Mouse (Mus musculus): ENCODE measurements around the gene Crip2. TPM values are rescaled to one million over a fixed set of nuclear protein-coding genes. Genes with fewer than 3 reads are reported as not detected.

The Crip2 gene
- total and polyA plus RNA-seq, 2 experiments from 2014 or later, result 198 to 533 TPM

DNA sequence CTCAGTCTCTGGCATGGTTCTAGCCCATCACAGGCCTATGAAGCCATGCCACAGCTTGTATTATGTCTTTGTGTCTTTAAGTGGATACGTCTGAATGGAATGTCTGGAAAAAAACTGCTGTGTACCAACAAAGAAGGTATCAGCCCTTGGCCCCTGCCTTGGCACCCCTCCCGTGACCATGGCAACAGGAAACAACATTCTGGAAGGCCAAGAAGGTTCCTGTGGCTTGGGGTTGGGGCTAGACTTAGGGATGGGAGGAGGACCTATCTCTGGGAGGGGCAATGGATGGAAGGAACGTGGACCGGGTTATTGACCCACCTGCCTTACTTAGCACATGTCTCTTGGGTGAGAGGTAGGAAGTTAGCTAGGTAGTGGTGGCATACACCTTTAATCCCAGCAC is 9.3 kb downstream of the Crip2 start:
- Histone ChIP-seq H3K4me3 (ENCODE audit: low read depth, low read length) (no peak overlapping the region), H3K36me3 (ENCODE audit: insufficient read depth) (peaks cover 14% of the 10 kb centered on the region), H3K9ac (no peak overlapping the region), H3K9me3 (ENCODE audit: low read length) (no peaks in the 10 kb centered on the region), H3K4me1 (ENCODE audit: insufficient read depth) (0 out of 2 replicates have a peak, but pooled peaks cover 6% of the 10 kb centered on the region), H3K4me2 (ENCODE audit: low read depth) (no peak overlapping the region), H3K27ac (ENCODE audit: low read depth, low read length) (no peak overlapping the region), H3K27me3 (ENCODE audit: insufficient read depth, low read length) (no peaks in the 10 kb centered on the region; the same call in 1 of the 2 replicates)
- 43% methylated on average over 4 of the region's 4 CpGs for WGBS
- no peak for ATAC-seq
- no peak for DNase-seq
- no peak for TF ChIP-seq CTCF (IDR thresholded peaks at IDR 0.05; ENCODE audit: low read depth)

- peaks cover 8% of the 10 kb centered on the region; the same call in 1 of the 2 replicates for H3K4me1 ChIP-seq (ENCODE audit: insufficient read depth)
- H3K36me3 ChIP-seq (ENCODE audit: insufficient read depth), result peaks cover 10% of the 10 kb centered on the region
- no peak overlapping the region for H3K27ac ChIP-seq (ENCODE audit: low read depth, low read length)
- TF ChIP-seq CTCF (IDR thresholded peaks at IDR 0.05; ENCODE audit: low read depth), result no peak
- DNase-seq, result no peak
- 77% methylated on average over 3 of the region's 3 CpGs for WGBS
- no peak overlapping the region for H3K4me3 ChIP-seq (ENCODE audit: low read depth, low read length)
- no peak overlapping the region for H3K4me2 ChIP-seq (ENCODE audit: low read depth)
- no peaks in the 10 kb centered on the region; the same call in 1 of the 2 replicates for H3K27me3 ChIP-seq (ENCODE audit: insufficient read depth, low read length)
- H3K9me3 ChIP-seq (ENCODE audit: low read length), result no peaks in the 10 kb centered on the region
- H3K9ac ChIP-seq, result no peak overlapping the region
- ATAC-seq, result no peak
Observed at GRCm38 (mm10) chr12:113149896-113150295, 9.9 kb downstream of the Crip2 start.

DNA sequence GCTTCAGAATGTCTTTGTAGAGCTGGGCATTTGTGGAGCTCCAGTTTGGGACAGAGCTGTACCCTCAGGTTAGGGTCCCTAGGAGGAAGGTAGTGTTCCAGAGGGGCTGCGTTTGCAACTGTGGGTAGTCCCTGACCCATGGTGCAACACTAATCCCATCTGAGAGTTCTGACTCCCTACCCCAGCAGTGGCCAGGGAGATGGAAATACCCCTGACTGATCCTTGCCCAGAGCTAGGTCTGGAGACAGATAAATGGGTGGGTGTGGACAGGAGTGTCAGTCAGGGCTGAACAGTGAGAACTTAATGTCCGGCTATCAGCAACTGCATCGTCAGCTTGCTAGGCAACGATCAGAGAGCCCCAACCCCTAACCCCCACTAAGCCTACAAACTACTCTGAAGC is 10.6 kb downstream of the Crip2 start:
- H3K36me3 ChIP-seq (ENCODE audit: insufficient read depth), result peaks cover 3% of the 10 kb centered on the region; the same call in 1 of the 2 replicates
- DNase-seq (no peak), ATAC-seq (no peak)
- TF ChIP-seq CTCF (IDR thresholded peaks at IDR 0.05; ENCODE audit: low read depth), result no peak
- no peak overlapping the region for H3K4me2 ChIP-seq (ENCODE audit: low read depth)
- no peaks in the 10 kb centered on the region for H3K9me3 ChIP-seq (ENCODE audit: low read length)
- no peak overlapping the region for H3K27ac ChIP-seq (ENCODE audit: low read depth, low read length)
- WGBS, result 83% methylated on average over 4 of the region's 4 CpGs
- H3K4me1 ChIP-seq (ENCODE audit: insufficient read depth), result peaks cover 13% of the 10 kb centered on the region; the same call in 1 of the 2 replicates
- H3K9ac ChIP-seq, result no peak overlapping the region
- H3K27me3 ChIP-seq (ENCODE audit: insufficient read depth, low read length), result no peaks in the 10 kb centered on the region; the same call in 1 of the 2 replicates
- H3K4me3 ChIP-seq (ENCODE audit: low read depth, low read length), result no peak overlapping the region

DNA sequence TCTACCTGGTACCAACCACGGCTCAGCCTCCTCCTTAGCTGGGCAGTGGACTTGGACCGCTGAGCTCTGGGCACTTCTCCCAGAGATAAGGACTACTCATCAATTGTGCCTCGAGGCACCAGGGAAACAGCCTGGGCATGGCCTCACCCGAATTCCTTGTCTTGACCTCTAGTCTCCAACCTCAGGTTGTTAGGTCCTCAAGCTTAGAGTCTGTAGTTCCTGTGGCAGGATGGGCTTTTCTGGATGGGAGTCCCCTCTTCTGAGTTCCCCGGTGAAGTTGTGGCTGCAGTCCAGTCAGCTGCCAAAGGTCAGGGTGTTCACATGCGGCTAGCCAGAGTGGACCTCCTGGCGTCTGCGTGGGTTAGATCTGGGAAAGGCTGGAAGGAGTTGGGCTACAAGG is 11.0 kb downstream of the Crip2 start:
- Histone ChIP-seq H3K27ac (ENCODE audit: low read depth, low read length) (no peak overlapping the region), H3K4me3 (ENCODE audit: low read depth, low read length) (no peak overlapping the region), H3K4me1 (ENCODE audit: insufficient read depth) (peaks cover 13% of the 10 kb centered on the region; the same call in 1 of the 2 replicates), H3K9ac (no peak overlapping the region), H3K9me3 (ENCODE audit: low read length) (no peaks in the 10 kb centered on the region), H3K27me3 (ENCODE audit: insufficient read depth, low read length) (no peaks in the 10 kb centered on the region; the same call in 1 of the 2 replicates), H3K36me3 (ENCODE audit: insufficient read depth) (no peaks in the 10 kb centered on the region), H3K4me2 (ENCODE audit: low read depth) (no peak overlapping the region; the same call in 1 of the 2 replicates)
- 79% methylated on average over 8 of the region's 8 CpGs for WGBS
- TF ChIP-seq CTCF (IDR thresholded peaks at IDR 0.05; ENCODE audit: low read depth), result no peak
- no peak for ATAC-seq
- no peak for DNase-seq

DNA sequence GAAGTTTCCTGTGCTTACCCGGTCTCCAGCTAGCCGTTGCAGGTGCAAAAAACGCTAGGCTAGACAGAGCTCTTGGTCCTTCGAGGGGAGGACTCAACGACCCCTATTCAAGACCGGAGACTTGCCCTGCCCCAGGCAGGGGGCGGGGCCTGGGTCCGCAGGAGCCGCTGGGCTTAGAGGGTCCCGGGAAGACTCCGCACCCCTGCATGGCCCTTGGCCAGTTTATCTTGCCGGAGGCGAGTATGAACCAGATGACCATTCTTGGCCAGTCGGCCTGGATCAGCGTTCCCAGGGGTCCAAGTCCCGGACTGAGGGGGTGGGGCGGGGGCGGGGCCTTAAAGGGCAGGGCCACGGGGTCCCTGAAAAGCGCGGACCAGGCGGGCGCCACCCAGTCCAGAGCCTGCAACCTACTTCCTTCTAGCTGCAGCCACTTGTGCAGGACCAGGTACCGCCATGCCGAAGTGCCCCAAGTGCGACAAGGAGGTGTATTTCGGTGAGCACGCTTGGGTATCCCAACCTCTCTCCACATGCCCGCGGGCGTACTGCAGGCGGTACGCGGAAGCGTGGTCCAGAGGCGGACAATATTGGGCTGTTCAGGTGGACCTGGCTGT is 11.7 kb downstream of the Crip2 start:
- WGBS, result 2% methylated on average over 36 of the region's 36 CpGs
- H3K9ac ChIP-seq, result peak overlapping the region; percentile 40
- H3K9me3 ChIP-seq (ENCODE audit: low read length), result no peaks in the 10 kb centered on the region
- H3K27me3 ChIP-seq (ENCODE audit: insufficient read depth, low read length), result no peaks in the 10 kb centered on the region; the same call in 1 of the 2 replicates
- DNase-seq, result peak; percentile 11
- TF ChIP-seq CTCF (IDR thresholded peaks at IDR 0.05; ENCODE audit: low read depth), result no peak
- H3K36me3 ChIP-seq (ENCODE audit: insufficient read depth), result no peaks in the 10 kb centered on the region
- H3K4me3 ChIP-seq (ENCODE audit: low read depth, low read length), result peak overlapping the region; percentile 32
- no peak for ATAC-seq
- H3K4me2 ChIP-seq (ENCODE audit: low read depth), result peak overlapping the region; percentile 62
- H3K27ac ChIP-seq (ENCODE audit: low read depth, low read length), result no peak overlapping the region
- peaks cover 16% of the 10 kb centered on the region; the same call in 1 of the 2 replicates for H3K4me1 ChIP-seq (ENCODE audit: insufficient read depth)

GRCm38 (mm10) chr12:113152272-113152661 is 12.2 kb downstream of the Crip2 start:
- no peaks in the 10 kb centered on the region for H3K9me3 ChIP-seq (ENCODE audit: low read length)
- peak overlapping the region; percentile 40; the same call in 1 of the 2 replicates for H3K9ac ChIP-seq
- WGBS, result 36% methylated on average over 19 of the region's 19 CpGs
- DNase-seq (no peak), ATAC-seq (no peak)
- no peaks in the 10 kb centered on the region for H3K36me3 ChIP-seq (ENCODE audit: insufficient read depth)
- H3K4me1 ChIP-seq (ENCODE audit: insufficient read depth), result peaks cover 18% of the 10 kb centered on the region; the same call in 1 of the 2 replicates
- peak overlapping the region; percentile 62 for H3K4me2 ChIP-seq (ENCODE audit: low read depth)
- H3K27ac ChIP-seq (ENCODE audit: low read depth, low read length), result no peak overlapping the region
- no peak for TF ChIP-seq CTCF (IDR thresholded peaks at IDR 0.05; ENCODE audit: low read depth)
- H3K4me3 ChIP-seq (ENCODE audit: low read depth, low read length), result peak overlapping the region; percentile 32
- H3K27me3 ChIP-seq (ENCODE audit: insufficient read depth, low read length), result no peaks in the 10 kb centered on the region; the same call in 1 of the 2 replicates

GRCm38 (mm10) chr12:113152991-113153525 is 13.0 kb downstream of the Crip2 start:
- WGBS, result 81% methylated on average over 6 of the region's 6 CpGs
- TF ChIP-seq CTCF (IDR thresholded peaks at IDR 0.05; ENCODE audit: low read depth), result no peak
- H3K36me3 ChIP-seq (ENCODE audit: insufficient read depth), result no peaks in the 10 kb centered on the region
- H3K9me3 ChIP-seq (ENCODE audit: low read length), result no peaks in the 10 kb centered on the region
- DNase-seq (no peak), ATAC-seq (no peak)
- H3K4me2 ChIP-seq (ENCODE audit: low read depth), result no peak overlapping the region
- no peak overlapping the region for H3K9ac ChIP-seq
- no peak overlapping the region for H3K27ac ChIP-seq (ENCODE audit: low read depth, low read length)
- H3K4me1 ChIP-seq (ENCODE audit: insufficient read depth), result peaks cover 18% of the 10 kb centered on the region; the same call in 1 of the 2 replicates
- no peak overlapping the region for H3K4me3 ChIP-seq (ENCODE audit: low read depth, low read length)
- no peaks in the 10 kb centered on the region; the same call in 1 of the 2 replicates for H3K27me3 ChIP-seq (ENCODE audit: insufficient read depth, low read length)
